Mouse (Mus musculus) neural tube, embryonic 13.5 days (tissue): ENCODE measurements around the gene Vapa. TPM values are rescaled to one million over a fixed set of nuclear protein-coding genes. Genes with fewer than 3 reads are reported as not detected.

ENCODE experiments used
- polyA plus RNA-seq: library from polyadenylated mRNA; unstranded; fragments of >200 nt; fragmentation: Nextera tagmentation; extraction: Ambion mirVana; gene quantifications from 2 replicates; pipeline ENCODE4 v1.2.1, GENCODE M21; 2015

Vapa gene
- polyA plus RNA-seq, 1 experiment from 2014 or later, result 308 TPM

Other genes with a start within 250 kb of the Vapa start
- gene Tmem232, start 72.8 kb downstream of the Vapa start, polyA plus RNA-seq, result 0.88 and 1.0 TPM in 2 replicates
- 0.17 TPM in 1 of 2 replicates, not detected in the other for gene Txndc2, start 28.6 kb upstream of the Vapa start, polyA plus RNA-seq
- gene Rab31, start 159.2 kb upstream of the Vapa start, polyA plus RNA-seq, result 65.5 and 71.7 TPM in 2 replicates
- 44.7 and 46.0 TPM in 2 replicates for gene Ppp4r1, start 169.0 kb upstream of the Vapa start, polyA plus RNA-seq